Mouse (Mus musculus) neural tube, embryonic 13.5 days (tissue): Measurements from ENCODE around the gene Gucy1a1. TPM values are rescaled to one million over a fixed set of nuclear protein-coding genes. Genes with fewer than 3 reads are reported as not detected.
A peak's percentile ranks its signal among the peaks of the same experiment; 100 is the strongest.

Source experiments
- ATAC-seq: fragments of 200-750 bp; cut with Nextera tagmentation; 2 replicates; pipeline ENCODE4 v1.8.0; 2017; ENCODE audit warnings: low read depth, mild to moderate bottlenecking, moderate TSS enrichment, moderate library complexity
- H3K27ac ChIP-seq: fragments of 300-500 bp; sonication (generic); replicated peaks from 2 replicates; pipeline ENCODE4 v1.5.1; 2015; ENCODE audit warnings: moderate library complexity, mild to moderate bottlenecking, inconsistent platforms
- H3K27me3 ChIP-seq: fragments of 300-500 bp; sonication (generic); 2 replicates; pipeline ENCODE4 v1.6.1; 2015; ENCODE audit warnings: mild to moderate bottlenecking, inconsistent platforms
- H3K36me3 ChIP-seq: fragments of 300-500 bp; sonication (generic); 2 replicates; pipeline ENCODE4 v1.6.1; 2015; ENCODE audit warnings: mild to moderate bottlenecking, inconsistent platforms
- H3K4me1 ChIP-seq: fragments of 300-500 bp; sonication (generic); replicated peaks from 2 replicates; pipeline ENCODE4 v1.6.1; 2015; ENCODE audit warnings: inconsistent platforms
- H3K4me2 ChIP-seq: fragments of 300-500 bp; sonication (generic); 2 replicates; pipeline ENCODE4 v1.6.1; 2015; ENCODE audit warnings: inconsistent platforms, mild to moderate bottlenecking, moderate library complexity
- H3K4me3 ChIP-seq: fragments of 300-500 bp; sonication (generic); 2 replicates; pipeline ENCODE4 v1.5.1; 2015; ENCODE audit warnings: mild to moderate bottlenecking, inconsistent platforms
- H3K9ac ChIP-seq: fragments of 300-500 bp; sonication (generic); 2 replicates; pipeline ENCODE4 v1.6.1; 2015; ENCODE audit warnings: moderate library complexity, mild to moderate bottlenecking, inconsistent platforms
- H3K9me3 ChIP-seq: fragments of 300-500 bp; sonication (generic); 2 replicates; pipeline ENCODE4 v1.6.1; 2016; ENCODE audit warnings: inconsistent platforms
- WGBS: fragments of 180-500 bp; shearing (Covaris S2); methylation state at CpG from one replicate; pipeline ENCODE4 v1.1.7; 2015; 5-methylcytosine and 5-hydroxymethylcytosine counted together
- polyA plus RNA-seq: library from polyadenylated mRNA; unstranded; fragments of >200 nt; fragmentation: Nextera tagmentation; extraction: Ambion mirVana; gene quantifications from 2 replicates; pipeline ENCODE4 v1.2.1, GENCODE M21; 2015

Gucy1a1 gene
- polyA plus RNA-seq, 1 experiment from 2014 or later, result 8.1 TPM

DNA sequence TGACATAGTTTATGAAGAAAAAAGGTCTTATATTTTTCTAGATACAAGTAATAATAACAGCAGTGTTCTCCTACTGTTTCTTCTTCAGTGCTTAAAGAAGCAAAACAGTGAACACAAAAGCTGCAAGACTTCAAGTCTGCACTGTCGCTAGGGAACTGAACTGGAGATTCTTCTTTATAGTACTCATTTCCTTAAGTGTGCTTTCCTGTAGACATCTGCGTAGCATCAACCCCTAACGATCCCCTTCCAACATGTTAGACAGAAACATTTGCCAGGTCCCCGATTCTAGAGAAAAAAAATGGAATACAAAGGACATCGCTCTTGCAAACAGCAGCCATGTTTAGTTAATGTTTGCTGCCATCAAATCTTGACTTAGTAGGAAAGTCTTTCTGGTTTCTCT lies 77.8 kb downstream of the Gucy1a1 start:
- H3K4me3 ChIP-seq, result no peak overlapping the region
- H3K36me3 ChIP-seq, result no peaks in the 10 kb centered on the region
- H3K9ac ChIP-seq, result no peak overlapping the region
- WGBS, result 88% methylated on average over 5 of the region's 5 CpGs
- H3K9me3 ChIP-seq, result no peaks in the 10 kb centered on the region
- H3K27me3 ChIP-seq, result no peaks in the 10 kb centered on the region; the same call in 1 of the 2 replicates
- ATAC-seq, result no peak
- no peak overlapping the region for H3K4me2 ChIP-seq
- no peak overlapping the region for H3K27ac ChIP-seq
- H3K4me1 ChIP-seq, result peaks cover 7% of the 10 kb centered on the region; the same call in 1 of the 2 replicates

DNA sequence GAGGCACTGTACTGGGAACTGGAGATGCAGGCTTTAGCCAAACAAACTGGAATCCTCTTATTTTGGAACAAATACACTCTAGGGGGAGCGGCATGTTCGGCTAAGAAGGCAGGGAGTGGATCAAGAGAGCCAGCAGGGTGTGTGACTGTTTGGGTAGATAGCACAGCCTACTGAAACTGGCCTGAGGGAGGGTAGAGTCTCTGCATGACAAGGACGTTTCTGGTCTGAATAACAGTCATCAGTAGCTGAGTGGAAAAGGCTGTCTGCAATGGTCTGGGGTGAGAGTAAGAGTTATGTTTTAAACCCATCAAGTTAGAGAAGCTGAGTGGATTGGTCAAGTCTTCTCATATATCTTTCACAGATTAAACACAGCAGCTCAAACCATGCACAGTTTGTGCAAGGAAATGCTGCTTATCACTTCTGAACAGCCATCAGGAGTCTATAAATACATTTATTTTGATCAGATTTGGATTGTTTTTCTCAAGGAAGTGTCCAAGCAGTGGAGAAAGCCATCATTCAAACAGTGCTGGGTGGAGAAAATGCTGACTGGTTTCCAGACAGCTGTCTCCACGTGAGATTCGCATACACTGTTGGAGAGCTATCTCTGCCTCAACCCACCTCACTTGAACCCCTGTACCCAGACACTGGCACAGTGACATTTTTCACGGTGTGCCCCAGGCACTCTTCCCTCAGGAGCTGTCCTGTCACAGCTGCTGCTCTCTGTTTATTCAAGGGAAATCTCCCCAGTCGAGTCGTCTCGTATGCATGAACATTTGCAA lies 84.0 kb downstream of the Gucy1a1 start:
- whole genome bisulfite sequencing, result 32% methylated on average over 9 of the region's 9 CpGs
- no peak overlapping the region for H3K4me3 ChIP-seq
- H3K27me3 ChIP-seq, result no peaks in the 10 kb centered on the region
- H3K9me3 ChIP-seq, result no peaks in the 10 kb centered on the region
- H3K4me1 ChIP-seq, result peaks cover 16% of the 10 kb centered on the region
- no peak overlapping the region for H3K4me2 ChIP-seq
- ATAC-seq, result no peak
- H3K9ac ChIP-seq, result no peak overlapping the region
- no peaks in the 10 kb centered on the region for H3K36me3 ChIP-seq
- no peak overlapping the region for H3K27ac ChIP-seq

DNA sequence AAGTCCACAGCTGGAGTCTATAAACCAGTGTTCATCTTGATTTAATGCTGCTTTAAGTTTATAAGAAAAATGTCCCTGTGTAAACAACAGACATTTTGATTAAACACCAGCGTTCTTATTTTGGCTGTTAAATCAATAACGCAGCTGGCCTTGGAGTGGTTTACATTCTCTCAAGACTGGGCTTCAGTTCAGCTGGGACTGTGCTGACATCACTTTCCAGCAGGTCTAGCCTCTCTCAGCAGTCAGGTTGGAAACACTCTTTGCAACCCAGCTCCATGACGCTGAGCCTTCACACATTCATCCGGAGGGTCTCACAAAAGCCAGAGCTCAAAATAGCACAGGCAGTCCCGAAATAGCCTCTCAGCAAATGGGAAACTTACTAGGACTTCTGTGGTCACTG lies 88.4 kb downstream of the Gucy1a1 start:
- 67% methylated on average over 5 of the region's 5 CpGs for WGBS
- Histone ChIP-seq H3K27ac (no peak overlapping the region), H3K4me2 (no peak overlapping the region), H3K9ac (no peak overlapping the region), H3K4me1 (peaks cover 9% of the 10 kb centered on the region), H3K36me3 (no peaks in the 10 kb centered on the region), H3K4me3 (no peak overlapping the region), H3K27me3 (peaks cover 3% of the 10 kb centered on the region; the same call in 1 of the 2 replicates), H3K9me3 (no peaks in the 10 kb centered on the region)
- ATAC-seq, result no peak

DNA sequence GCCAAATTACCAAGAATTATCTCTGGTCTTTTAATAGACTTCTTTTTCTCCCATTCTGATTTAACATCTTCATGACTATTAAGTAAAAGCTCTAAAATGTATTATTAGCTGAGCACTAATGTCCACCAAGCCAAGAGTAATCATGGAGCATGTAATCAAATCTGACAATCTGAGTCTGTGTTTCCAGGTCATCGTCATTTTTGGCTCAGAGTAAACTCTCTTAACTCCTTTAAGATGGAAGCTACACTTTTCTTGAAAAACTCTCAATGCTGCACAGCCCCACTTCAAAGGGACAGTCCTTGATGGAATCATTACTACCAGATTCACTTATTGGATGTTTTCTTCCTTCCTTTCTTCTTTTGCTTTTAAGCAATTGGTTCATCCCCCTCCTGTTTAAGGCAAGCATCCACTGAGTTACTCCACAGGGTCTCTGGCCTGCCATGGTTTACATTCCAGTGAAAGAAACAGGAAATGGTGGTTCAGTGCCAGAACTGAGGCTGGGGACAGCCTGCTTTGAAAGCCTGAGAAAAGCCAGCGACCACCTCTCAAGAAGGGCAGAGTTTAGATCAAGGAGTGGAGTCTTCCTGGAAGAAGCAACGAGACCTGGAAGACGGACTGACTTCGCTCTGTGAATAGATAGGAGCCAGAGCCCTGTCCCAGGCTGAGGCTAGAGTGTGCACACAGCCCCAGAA lies 91.2 kb downstream of the Gucy1a1 start:
- peaks cover 3% of the 10 kb centered on the region; the same call in 1 of the 2 replicates for H3K27me3 ChIP-seq

DNA sequence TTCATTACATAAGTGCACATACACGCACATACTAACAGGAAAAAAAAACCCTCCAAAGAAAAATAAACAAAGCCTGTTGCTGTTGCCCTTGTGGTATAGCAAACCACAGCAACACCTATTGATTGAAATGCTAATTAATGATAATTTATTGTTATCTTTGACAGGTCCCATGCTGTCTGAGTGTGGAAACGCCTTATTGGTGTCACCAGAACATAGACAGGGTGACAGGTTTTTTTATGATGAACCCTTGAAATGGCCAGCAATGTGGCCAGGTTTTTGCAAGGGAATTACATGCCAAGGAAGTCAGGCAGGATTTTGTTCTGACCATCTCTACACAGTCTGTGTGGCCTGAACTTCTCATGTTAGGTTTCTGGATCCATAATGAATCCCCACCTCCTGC lies 93.6 kb downstream of the Gucy1a1 start:
- H3K4me1 ChIP-seq, result peaks cover 9% of the 10 kb centered on the region; the same call in 1 of the 2 replicates
- no peak overlapping the region for H3K4me2 ChIP-seq
- no peak overlapping the region for H3K27ac ChIP-seq
- 38% methylated on average over 2 of the region's 2 CpGs for WGBS
- no peaks in the 10 kb centered on the region for H3K36me3 ChIP-seq
- no peak overlapping the region for H3K9ac ChIP-seq
- no peak overlapping the region for H3K4me3 ChIP-seq
- H3K9me3 ChIP-seq, result no peaks in the 10 kb centered on the region
- peaks cover 3% of the 10 kb centered on the region; the same call in 1 of the 2 replicates for H3K27me3 ChIP-seq
- ATAC-seq, result no peak

More for the DNA sequence above, 91.2 kb downstream of the Gucy1a1 start:
- Histone ChIP-seq H3K27ac (no peak overlapping the region), H3K4me1 (no peaks in the 10 kb centered on the region), H3K4me3 (no peak overlapping the region), H3K36me3 (no peaks in the 10 kb centered on the region), H3K9me3 (no peaks in the 10 kb centered on the region), H3K9ac (no peak overlapping the region), H3K4me2 (no peak overlapping the region)
- no peak for ATAC-seq
- WGBS, result 68% methylated on average over 5 of the region's 5 CpGs

DNA sequence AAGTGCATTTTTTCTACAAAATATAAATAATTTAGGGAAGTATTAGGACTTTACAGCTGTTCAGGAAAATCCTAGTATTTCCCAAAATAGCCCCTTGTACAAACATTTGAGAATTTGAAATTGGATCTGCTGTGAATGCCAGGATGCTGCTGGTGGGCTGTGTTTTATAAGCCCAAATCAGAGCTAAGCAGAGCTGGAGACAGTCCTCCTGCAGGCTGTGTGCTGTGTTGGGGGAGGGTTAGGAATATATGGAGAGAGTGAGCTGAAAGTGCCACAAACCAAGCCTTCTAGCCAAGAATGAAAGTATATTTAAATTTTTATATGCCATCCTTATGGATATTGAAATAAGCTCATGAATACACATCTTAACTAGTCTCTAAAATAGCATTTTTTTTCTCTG lies 94.1 kb downstream of the Gucy1a1 start:
- H3K27ac ChIP-seq, result no peak overlapping the region
- H3K9ac ChIP-seq, result no peak overlapping the region
- no peaks in the 10 kb centered on the region for H3K9me3 ChIP-seq
- H3K4me2 ChIP-seq, result no peak overlapping the region
- no peak for ATAC-seq
- peaks cover 3% of the 10 kb centered on the region; the same call in 1 of the 2 replicates for H3K27me3 ChIP-seq
- no peak overlapping the region for H3K4me3 ChIP-seq
- no peaks in the 10 kb centered on the region for H3K36me3 ChIP-seq
- H3K4me1 ChIP-seq, result peaks cover 9% of the 10 kb centered on the region; the same call in 1 of the 2 replicates

DNA sequence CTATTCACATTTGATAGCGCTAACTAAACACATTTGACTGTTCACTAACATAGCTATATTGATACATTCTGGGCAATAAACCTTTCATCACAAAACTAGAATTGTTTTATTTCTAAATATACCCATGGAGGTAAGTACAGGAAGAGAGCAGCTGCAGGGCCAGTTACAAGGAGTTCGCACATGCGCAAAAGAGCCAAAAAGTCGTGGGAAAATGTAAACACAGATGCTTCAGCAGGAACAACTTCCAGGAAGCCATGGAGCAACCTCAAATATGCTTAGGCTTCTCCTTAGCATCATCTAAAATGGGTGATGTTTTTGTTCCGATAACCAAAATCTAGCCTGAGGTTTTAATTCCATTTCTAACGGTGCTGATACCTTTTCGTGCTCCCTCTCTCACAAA lies 96.9 kb downstream of the Gucy1a1 start:
- no peak for ATAC-seq
- WGBS, result 56% methylated on average over 7 of the region's 7 CpGs
- H3K4me1 ChIP-seq, result peaks cover 9% of the 10 kb centered on the region; the same call in 1 of the 2 replicates
- H3K9me3 ChIP-seq, result no peaks in the 10 kb centered on the region
- no peaks in the 10 kb centered on the region for H3K27me3 ChIP-seq
- no peak overlapping the region for H3K27ac ChIP-seq
- H3K4me2 ChIP-seq, result no peak overlapping the region
- H3K9ac ChIP-seq, result no peak overlapping the region
- no peak overlapping the region for H3K4me3 ChIP-seq
- H3K36me3 ChIP-seq, result no peaks in the 10 kb centered on the region

DNA sequence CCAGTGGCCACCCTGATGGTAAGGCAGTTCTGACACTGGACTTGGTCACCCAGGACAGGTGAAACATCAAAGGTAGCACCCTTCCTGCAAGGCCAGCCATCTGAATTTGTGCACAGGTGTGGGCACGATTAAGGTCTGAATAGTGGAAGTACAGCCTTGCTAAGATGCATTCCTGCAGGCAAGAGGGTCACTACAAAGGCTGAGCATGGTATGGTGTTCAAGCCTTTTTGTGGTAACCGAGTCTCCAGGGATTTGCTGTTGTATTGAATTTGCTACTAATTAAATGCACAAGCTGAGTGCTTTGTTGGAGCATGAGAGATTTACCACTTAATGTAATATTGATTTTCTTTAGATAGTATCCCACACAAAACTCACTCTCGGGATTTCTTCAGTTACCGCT lies 97.5 kb downstream of the Gucy1a1 start:
- no peak overlapping the region for H3K27ac ChIP-seq
- H3K9ac ChIP-seq, result no peak overlapping the region
- 58% methylated on average over 4 of the region's 4 CpGs for WGBS
- ATAC-seq, result no peak
- H3K9me3 ChIP-seq, result no peaks in the 10 kb centered on the region
- H3K4me1 ChIP-seq, result peaks cover 9% of the 10 kb centered on the region; the same call in 1 of the 2 replicates
- H3K4me2 ChIP-seq, result no peak overlapping the region
- no peaks in the 10 kb centered on the region for H3K27me3 ChIP-seq
- no peaks in the 10 kb centered on the region for H3K36me3 ChIP-seq
- no peak overlapping the region for H3K4me3 ChIP-seq

GRCm38 (mm10) chr3:82047100-82047753 lies 98.4 kb downstream of the Gucy1a1 start:
- WGBS, result 35% methylated on average over 8 of the region's 8 CpGs
- Histone ChIP-seq H3K27ac (no peak overlapping the region), H3K9me3 (no peaks in the 10 kb centered on the region), H3K4me1 (peaks cover 9% of the 10 kb centered on the region; the same call in 1 of the 2 replicates), H3K4me3 (no peak overlapping the region), H3K4me2 (no peak overlapping the region), H3K36me3 (no peaks in the 10 kb centered on the region), H3K9ac (no peak overlapping the region), H3K27me3 (no peaks in the 10 kb centered on the region)
- peak; percentile 69; the same call in 1 of the 2 replicates for ATAC-seq

GRCm38 (mm10) chr3:82046087-82046486 lies 99.5 kb downstream of the Gucy1a1 start:
- 90% methylated on average over 8 of the region's 8 CpGs for WGBS
- no peaks in the 10 kb centered on the region for H3K36me3 ChIP-seq
- no peak for ATAC-seq
- no peak overlapping the region for H3K4me3 ChIP-seq
- H3K4me2 ChIP-seq, result no peak overlapping the region
- peaks cover 9% of the 10 kb centered on the region; the same call in 1 of the 2 replicates for H3K4me1 ChIP-seq
- no peak overlapping the region for H3K9ac ChIP-seq
- no peak overlapping the region for H3K27ac ChIP-seq
- no peaks in the 10 kb centered on the region for H3K9me3 ChIP-seq
- H3K27me3 ChIP-seq, result no peaks in the 10 kb centered on the region

GRCm38 (mm10) chr3:82044902-82045301 lies 100.7 kb downstream of the Gucy1a1 start:
- Histone ChIP-seq H3K36me3 (no peaks in the 10 kb centered on the region), H3K4me3 (no peak overlapping the region), H3K27me3 (no peaks in the 10 kb centered on the region), H3K4me2 (no peak overlapping the region), H3K27ac (no peak overlapping the region), H3K4me1 (peaks cover 9% of the 10 kb centered on the region; the same call in 1 of the 2 replicates), H3K9ac (no peak overlapping the region), H3K9me3 (no peaks in the 10 kb centered on the region)
- ATAC-seq, result no peak
- WGBS, result 93% methylated on average over 5 of the region's 5 CpGs

- Histone ChIP-seq H3K27ac (no peak overlapping the region), H3K9ac (no peak overlapping the region), H3K9me3 (no peaks in the 10 kb centered on the region), H3K27me3 (no peaks in the 10 kb centered on the region), H3K36me3 (peaks cover 9% of the 10 kb centered on the region), H3K4me2 (no peak overlapping the region), H3K4me1 (0 out of 2 replicates have a peak, but pooled peaks cover 8% of the 10 kb centered on the region), H3K4me3 (no peak overlapping the region)
- ATAC-seq, result no peak
- 90% methylated on average over 6 of the region's 6 CpGs for WGBS
Measured at GRCm38 (mm10) chr3:82043676-82044075, 101.9 kb downstream of the Gucy1a1 start.
